ENCODE assay signal across 8 mouse cellular contexts in the genomic region with DNA sequence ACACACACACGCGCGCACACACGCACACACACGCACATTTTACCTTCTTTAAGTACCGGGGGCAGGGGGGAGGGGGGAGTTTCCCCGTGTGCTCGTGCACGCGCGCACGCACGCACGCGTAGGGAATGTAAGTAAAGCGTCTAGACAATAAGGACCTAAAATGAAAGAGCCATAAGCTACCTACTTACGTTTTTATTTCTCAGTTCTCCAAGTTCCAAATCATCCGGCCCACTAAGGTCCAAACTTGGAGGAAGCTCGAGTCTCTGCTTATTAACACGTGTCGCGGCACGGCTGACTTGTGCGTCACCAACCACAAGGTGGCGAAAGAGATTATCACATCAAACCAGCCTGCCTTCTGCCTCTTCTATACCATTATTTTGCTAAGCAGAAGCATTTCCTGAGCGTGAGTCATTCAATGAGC. TPM values are rescaled to one million over a fixed set of nuclear protein-coding genes. Genes with fewer than 3 reads are reported as not detected.
DNase-seq lines count a peak whose midpoint lies in the region; ATAC-seq and TF ChIP-seq lines count a peak whose summit lies in the region.

No protein-coding gene starts in this region.

- WGBS in lung, embryonic 15.5 days: 23% methylated on average over 25 of the region's 26 CpGs
- 15% methylated on average over 26 of the region's 26 CpGs for WGBS in olfactory bulb, adult 2 months

- no peaks in the 10 kb centered on the region for H3K9me3 ChIP-seq in lung, embryonic 15.5 days

- peak overlapping the region; percentile 49 for H3K9ac ChIP-seq in lung, embryonic 15.5 days

- H3K4me3 ChIP-seq in lung, embryonic 15.5 days: peak overlapping the region; percentile 52
- peak overlapping the region; percentile 33 for H3K4me3 ChIP-seq in olfactory bulb, adult 2 months (ENCODE audit: insufficient read depth, low read depth, low read length)

- DNase-seq in ES-CJ7 (ENCODE audit: low read depth, low spot score): peak; percentile 73
- DNase-seq in cerebellum, adult 11-12 months: peak; percentile 57
- DNase-seq in forelimb bud, embryonic 11.5 days (ENCODE audit: low read depth, low spot score): peak; percentile 68
- peak; percentile 64 to 74 for DNase-seq in layer of hippocampus, adult 8-10 months (ENCODE audit: low spot score in 2 of 2)
- peak; percentile 75 for DNase-seq in thymus, postnatal 0 days (ENCODE audit: low spot score)

- TF ChIP-seq CTCF in olfactory bulb, adult 2 months (IDR thresholded peaks at IDR 0.05; ENCODE audit: insufficient read depth, low read depth, low read length): peak; percentile 25; the same call in 1 of the 2 replicates

- peak overlapping the region; percentile 55 for H3K4me2 ChIP-seq in lung, embryonic 15.5 days

- no peak overlapping the region for H3K27ac ChIP-seq in lung, embryonic 15.5 days
- H3K27ac ChIP-seq in olfactory bulb, adult 2 months (ENCODE audit: insufficient read depth, low read depth, low read length): no peak overlapping the region

- H3K27me3 ChIP-seq in lung, embryonic 15.5 days: no peaks in the 10 kb centered on the region

- ATAC-seq in hematopoietic stem cell, adult 5-6 weeks (replicated peaks in 1 of 2; ENCODE audit: insufficient read depth in 1 of 2, low FRiP score in 2 of 2, low TSS enrichment in 1 of 2, low read depth in 1 of 2, poor library complexity in 2 of 2, severe bottlenecking in 2 of 2): peak; percentile 92 to 93
- peak; percentile 60; the same call in 1 of the 2 replicates for ATAC-seq in lung, embryonic 15.5 days (ENCODE audit: borderline replicate concordance, extremely low read depth, low FRiP score, low TSS enrichment)

- H3K36me3 ChIP-seq in lung, embryonic 15.5 days: no peaks in the 10 kb centered on the region

- no peaks in the 10 kb centered on the region for H3K4me1 ChIP-seq in lung, embryonic 15.5 days
- no peaks in the 10 kb centered on the region for H3K4me1 ChIP-seq in olfactory bulb, adult 2 months (ENCODE audit: control insufficient read depth, insufficient read depth, low read length)

- TF ChIP-seq POLR2A in olfactory bulb, adult 2 months (IDR thresholded peaks at IDR 0.05; ENCODE audit: insufficient read depth, low read depth, low read length): no peak

RNA-seq across cellular contexts. Expression of a gene that starts 47.1 kb away (rescaled TPM):
- 1.6 and 2.1 TPM in 2 replicates for total RNA-seq in hematopoietic stem cell, adult 5-6 weeks (2017)
- total RNA-seq in layer of hippocampus, adult 8-10 months (2022): 10 to 100 TPM; 13.6 to 15.9 (median 15.4) TPM
- 0.81 and 0.93 TPM in 2 replicates for polyA plus RNA-seq in lung, embryonic 15.5 days (2015; fragmentation: Nextera tagmentation; extraction: Ambion mirVana)
- polyA plus RNA-seq in olfactory bulb, adult 2 months (2012; ENCODE audit: insufficient read depth, insufficient read length, low replicate concordance, missing spikeins): not detected in 2 replicates
- 0.21 and 0.31 TPM in 2 replicates for polyA plus RNA-seq in thymus, postnatal 0 days (2015; fragmentation: Nextera tagmentation; extraction: Ambion mirVana)
